Mouse (Mus musculus) stomach, embryonic 16.5 days (tissue): ENCODE results near the gene Crim1. TPM values are rescaled to one million over a fixed set of nuclear protein-coding genes. Genes with fewer than 3 reads are reported as not detected.
A peak's percentile ranks its signal among the peaks of the same experiment; 100 is the strongest.
"Not testable (repeated sequence)": the region's sequence is repeated elsewhere in the genome, so short reads cannot be mapped to it uniquely, and the experiment has no call there.

ENCODE experiments used
- ATAC-seq: fragments of 200-750 bp; cut with Nextera tagmentation; 2 replicates; pipeline ENCODE4 v1.8.0; 2017; ENCODE audit warnings: moderate number of reproducible peaks, moderate TSS enrichment; ENCODE audit not compliant: insufficient read depth, low FRiP score
- H3K27ac ChIP-seq: fragments of 300-500 bp; sonication (generic); 2 replicates; pipeline ENCODE4 v1.5.1; 2014; ENCODE audit warnings: low read length
- H3K27me3 ChIP-seq: fragments of 300-500 bp; sonication (generic); 2 replicates; pipeline ENCODE4 v1.6.1; 2014; ENCODE audit warnings: low read length, control low read depth, mixed read lengths; ENCODE audit not compliant: control insufficient read depth, insufficient read depth
- H3K36me3 ChIP-seq: fragments of 300-500 bp; sonication (generic); 2 replicates; pipeline ENCODE4 v1.6.1; 2014; ENCODE audit warnings: low read length; ENCODE audit not compliant: control insufficient read depth, insufficient read depth
- H3K4me1 ChIP-seq: fragments of 300-500 bp; sonication (generic); 2 replicates; pipeline ENCODE4 v1.6.1; 2014; ENCODE audit warnings: low read length, control low read depth, mixed read lengths; ENCODE audit not compliant: control insufficient read depth, insufficient read depth
- H3K4me2 ChIP-seq: fragments of 300-500 bp; sonication (generic); 2 replicates; pipeline ENCODE4 v1.6.1; 2014; ENCODE audit warnings: low read depth, low read length, mixed read lengths
- H3K4me3 ChIP-seq: fragments of 300-500 bp; sonication (generic); replicated peaks from 2 replicates; pipeline ENCODE4 v1.5.1; 2014; ENCODE audit warnings: mild to moderate bottlenecking, low read length
- H3K9ac ChIP-seq: fragments of 300-500 bp; sonication (generic); 2 replicates; pipeline ENCODE4 v1.6.1; 2014; ENCODE audit warnings: low read length
- H3K9me3 ChIP-seq: fragments of 300-500 bp; sonication (generic); replicated peaks from 2 replicates; pipeline ENCODE4 v1.6.1; 2016; ENCODE audit warnings: low read length, control low read depth; ENCODE audit not compliant: control insufficient read depth
- WGBS: fragments of 180-500 bp; shearing (Covaris S2); extraction: QIAGEN DNeasy Blood & Tissue Kit; methylation state at CpG from one replicate; pipeline ENCODE4 v1.1.7; 2014; 5-methylcytosine and 5-hydroxymethylcytosine counted together
- polyA plus RNA-seq: library from polyadenylated mRNA; unstranded; fragments of >200 nt; fragmentation: Nextera tagmentation; extraction: Ambion mirVana; gene quantifications from 2 replicates; pipeline ENCODE4 v1.2.1, GENCODE M21; 2015

The Crim1 gene
- polyA plus RNA-seq, 1 experiment from 2014 or later: 3.9 TPM

DNA sequence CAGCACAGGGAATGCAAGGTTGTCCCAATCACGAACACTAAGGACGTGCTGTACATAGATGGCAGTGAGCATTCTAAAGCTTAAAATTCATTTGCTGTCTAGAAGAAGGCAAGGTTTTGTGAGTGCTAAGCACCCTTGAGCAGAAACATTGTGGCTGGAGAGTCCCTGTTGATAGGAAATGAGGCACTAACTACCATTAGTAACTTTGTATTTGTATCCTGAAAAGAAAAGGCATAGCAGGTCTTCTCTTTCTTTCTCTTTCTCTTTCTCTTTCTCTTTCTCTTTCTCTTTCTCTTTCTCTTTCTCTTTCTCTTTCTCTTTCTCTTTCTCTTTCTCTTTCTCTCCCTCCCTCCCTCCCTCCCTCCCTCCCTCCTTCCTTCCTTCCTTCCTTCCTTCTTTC, 53.5 kb downstream of the Crim1 start:
- not testable (repeated sequence) for H3K4me3 ChIP-seq, H3K27ac ChIP-seq, H3K9me3 ChIP-seq, H3K9ac ChIP-seq, H3K36me3 ChIP-seq, H3K4me2 ChIP-seq, ATAC-seq, H3K27me3 ChIP-seq
- H3K4me1 ChIP-seq: peaks cover 16% of the 10 kb centered on the region
- WGBS: 92% methylated on average over 2 of the region's 2 CpGs

DNA sequence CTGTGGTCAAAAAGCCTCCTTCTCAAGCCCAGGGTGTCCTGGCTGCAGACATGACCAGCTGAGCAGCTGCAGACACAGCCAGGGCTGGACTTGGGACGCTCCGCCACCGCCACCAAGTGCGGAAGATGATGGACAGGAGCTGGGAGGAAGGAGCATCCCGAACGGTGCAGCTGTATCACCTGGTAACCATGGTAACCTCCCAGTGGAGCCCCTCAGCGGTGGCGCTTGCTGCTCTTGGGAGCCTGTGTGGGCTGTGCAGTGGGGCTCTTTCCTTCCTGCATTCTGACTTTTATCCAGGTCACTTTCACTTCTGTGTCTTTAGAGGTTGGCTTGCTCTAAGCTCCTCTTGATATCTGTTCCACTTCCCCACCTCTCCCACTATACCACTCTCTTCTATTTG, 54.2 kb downstream of the Crim1 start:
- 62% methylated on average over 8 of the region's 8 CpGs for WGBS
- no peak overlapping the region for H3K4me2 ChIP-seq

DNA sequence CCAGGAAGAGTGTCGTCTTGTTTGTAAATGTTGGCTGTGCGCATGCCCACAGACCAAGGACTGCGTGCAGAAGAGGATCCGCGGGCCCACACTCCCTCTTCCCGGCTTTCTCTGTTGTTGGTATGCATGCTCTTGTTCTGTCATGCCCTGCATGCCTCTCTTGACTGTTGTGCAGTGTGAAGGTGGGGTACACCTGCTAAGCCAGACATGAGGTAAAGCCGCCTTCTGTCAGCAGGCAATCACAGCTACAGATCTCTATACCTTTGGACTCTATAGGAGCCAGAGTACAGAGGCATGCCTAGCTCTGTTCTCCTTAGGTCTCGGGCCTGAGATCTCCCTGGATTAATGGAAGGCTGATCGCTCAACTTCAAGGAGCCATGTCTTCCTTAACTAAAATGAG, 55.7 kb downstream of the Crim1 start:
- H3K27me3 ChIP-seq: no peaks in the 10 kb centered on the region
- H3K27ac ChIP-seq: no peak overlapping the region
- no peak overlapping the region for H3K9ac ChIP-seq
- no peaks in the 10 kb centered on the region for H3K9me3 ChIP-seq
- H3K4me2 ChIP-seq: no peak overlapping the region
- H3K4me1 ChIP-seq: peaks cover 2% of the 10 kb centered on the region; the same call in 1 of the 2 replicates
- 90% methylated on average over 9 of the region's 9 CpGs for WGBS
- ATAC-seq: peak; percentile 50; the same call in 1 of the 2 replicates
- H3K4me3 ChIP-seq: no peak overlapping the region
- no peaks in the 10 kb centered on the region for H3K36me3 ChIP-seq

More for the DNA sequence above, 54.2 kb downstream of the Crim1 start:
- Histone ChIP-seq H3K9ac (no peak overlapping the region), H3K4me1 (peaks cover 16% of the 10 kb centered on the region), H3K27ac (no peak overlapping the region), H3K9me3 (no peaks in the 10 kb centered on the region), H3K4me3 (no peak overlapping the region), H3K27me3 (no peaks in the 10 kb centered on the region), H3K36me3 (no peaks in the 10 kb centered on the region)
- ATAC-seq: no peak

DNA sequence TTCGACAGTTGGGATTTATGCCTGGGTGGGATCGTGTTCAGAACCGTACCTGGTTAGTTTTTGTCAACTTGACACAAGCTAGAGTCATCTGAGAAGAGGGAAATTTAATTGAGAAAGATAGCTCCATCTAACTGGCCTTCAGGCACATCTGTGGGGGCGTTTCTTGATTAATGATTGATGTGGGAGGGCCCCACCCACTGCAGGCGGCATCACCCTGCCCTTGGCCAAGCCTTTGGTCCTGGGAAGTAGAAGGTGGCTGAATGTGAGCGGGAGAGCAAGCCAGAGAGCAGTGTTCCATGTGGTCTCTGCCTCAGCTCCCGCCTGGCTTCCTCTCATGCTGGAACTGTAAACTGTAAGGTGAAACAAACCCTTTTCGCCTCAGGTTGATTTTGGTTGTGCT, 56.5 kb downstream of the Crim1 start:
- ATAC-seq: no peak
- Histone ChIP-seq H3K36me3 (no peaks in the 10 kb centered on the region), H3K4me3 (no peak overlapping the region), H3K4me1 (no peaks in the 10 kb centered on the region; the same call in 1 of the 2 replicates), H3K27me3 (no peaks in the 10 kb centered on the region), H3K9ac (no peak overlapping the region), H3K9me3 (no peaks in the 10 kb centered on the region), H3K27ac (no peak overlapping the region), H3K4me2 (no peak overlapping the region)
- WGBS: 67% methylated on average over 8 of the region's 8 CpGs

DNA sequence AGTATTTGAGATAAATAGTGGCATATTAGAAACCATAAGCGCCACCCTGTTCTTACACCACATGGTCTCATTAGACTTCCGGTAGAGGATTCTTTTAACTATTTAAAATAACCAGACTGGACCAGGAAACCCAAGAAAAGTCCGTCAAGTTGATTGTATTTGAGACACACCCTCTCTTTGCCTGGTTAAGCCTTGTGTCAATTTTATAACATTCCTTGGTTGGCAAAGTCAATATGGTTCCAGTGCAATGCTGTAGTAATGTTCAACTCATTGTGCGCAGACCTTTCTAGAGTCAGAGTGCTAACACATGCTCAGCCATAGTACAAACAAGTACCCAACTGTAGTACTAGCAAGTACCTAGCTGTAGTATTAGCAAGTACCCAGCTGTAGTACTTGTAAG, 61.6 kb downstream of the Crim1 start:
- Histone ChIP-seq H3K4me1 (no peaks in the 10 kb centered on the region), H3K4me3 (no peak overlapping the region), H3K36me3 (no peaks in the 10 kb centered on the region), H3K9me3 (no peaks in the 10 kb centered on the region), H3K27me3 (no peaks in the 10 kb centered on the region), H3K4me2 (no peak overlapping the region), H3K9ac (no peak overlapping the region), H3K27ac (peak overlapping the region; percentile 31; the same call in 1 of the 2 replicates)
- 70% methylated on average over 4 of the region's 4 CpGs for WGBS
- ATAC-seq: peak; percentile 90

DNA sequence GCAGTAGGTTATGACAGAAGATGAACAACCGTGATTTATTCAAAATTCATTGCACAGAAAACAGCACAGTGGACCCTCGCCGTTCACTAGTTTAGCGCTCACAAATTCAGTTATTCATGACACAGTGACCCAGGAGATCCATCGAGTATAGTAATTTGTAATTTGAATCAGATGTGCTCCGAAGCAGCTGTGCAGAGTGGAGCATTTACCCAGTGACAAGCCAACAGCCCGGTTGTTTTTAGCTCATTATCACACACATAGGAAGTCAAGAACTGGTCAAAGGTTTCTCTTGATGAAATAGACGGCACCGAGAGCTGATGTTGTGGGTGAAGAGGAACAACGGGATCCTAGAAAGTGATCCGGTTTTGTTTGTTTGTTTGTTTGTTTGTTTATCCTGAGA, 64.1 kb downstream of the Crim1 start:
- Histone ChIP-seq H3K4me1 (no peaks in the 10 kb centered on the region), H3K9me3 (no peaks in the 10 kb centered on the region), H3K27me3 (no peaks in the 10 kb centered on the region), H3K4me2 (no peak overlapping the region), H3K9ac (no peak overlapping the region), H3K36me3 (no peaks in the 10 kb centered on the region), H3K4me3 (no peak overlapping the region), H3K27ac (no peak overlapping the region)
- no peak for ATAC-seq
- 76% methylated on average over 11 of the region's 11 CpGs for WGBS

DNA sequence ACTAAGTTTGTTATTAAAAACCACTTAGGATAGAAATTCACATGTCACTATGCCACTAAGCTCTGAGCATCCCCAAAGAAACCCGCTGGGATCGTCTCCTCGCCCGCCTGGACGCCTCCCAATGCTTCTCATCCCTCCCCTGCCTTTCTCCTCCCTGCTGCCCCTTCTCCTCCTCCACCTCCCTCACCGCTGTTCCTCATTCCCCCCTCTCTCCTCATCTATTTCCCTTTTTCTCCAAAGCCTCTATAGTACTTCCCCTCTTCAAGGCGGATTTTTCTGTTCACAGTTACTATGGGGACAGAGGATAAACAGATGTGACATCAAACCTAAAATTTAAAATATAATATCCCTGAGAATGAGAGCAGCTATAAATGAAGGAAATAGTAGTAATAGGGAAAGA, 65.1 kb downstream of the Crim1 start:
- no peak overlapping the region for H3K27ac ChIP-seq
- no peak overlapping the region for H3K4me2 ChIP-seq
- no peak overlapping the region for H3K4me3 ChIP-seq
- H3K27me3 ChIP-seq: no peaks in the 10 kb centered on the region
- ATAC-seq: no peak
- no peaks in the 10 kb centered on the region for H3K4me1 ChIP-seq
- H3K36me3 ChIP-seq: no peaks in the 10 kb centered on the region
- no peak overlapping the region for H3K9ac ChIP-seq
- H3K9me3 ChIP-seq: no peaks in the 10 kb centered on the region
- 90% methylated on average over 7 of the region's 7 CpGs for WGBS

DNA sequence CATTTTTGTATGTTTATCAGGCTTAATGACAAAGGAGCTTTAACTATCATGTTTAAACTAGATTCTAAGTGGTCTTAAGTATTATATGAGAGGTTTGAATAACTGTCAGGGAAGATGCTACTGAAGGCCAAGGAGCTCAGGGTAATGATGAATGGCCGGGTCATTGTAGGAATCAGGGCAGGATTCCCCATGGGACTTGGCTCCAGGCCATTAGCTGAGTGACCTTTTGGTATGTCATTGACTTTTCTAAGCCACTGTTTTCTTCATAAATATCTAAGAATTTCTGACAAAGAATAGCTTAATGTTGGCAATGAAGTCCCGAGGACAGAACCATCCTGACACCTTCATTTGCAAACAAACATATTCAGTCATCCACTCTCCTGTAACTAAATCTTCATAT, 66.2 kb downstream of the Crim1 start:
- Histone ChIP-seq H3K9me3 (no peaks in the 10 kb centered on the region), H3K27me3 (no peaks in the 10 kb centered on the region), H3K4me3 (no peak overlapping the region), H3K9ac (no peak overlapping the region), H3K4me2 (no peak overlapping the region), H3K27ac (no peak overlapping the region), H3K4me1 (no peaks in the 10 kb centered on the region), H3K36me3 (no peaks in the 10 kb centered on the region)
- ATAC-seq: no peak
- 84% methylated on average over 2 of the region's 2 CpGs for WGBS

DNA sequence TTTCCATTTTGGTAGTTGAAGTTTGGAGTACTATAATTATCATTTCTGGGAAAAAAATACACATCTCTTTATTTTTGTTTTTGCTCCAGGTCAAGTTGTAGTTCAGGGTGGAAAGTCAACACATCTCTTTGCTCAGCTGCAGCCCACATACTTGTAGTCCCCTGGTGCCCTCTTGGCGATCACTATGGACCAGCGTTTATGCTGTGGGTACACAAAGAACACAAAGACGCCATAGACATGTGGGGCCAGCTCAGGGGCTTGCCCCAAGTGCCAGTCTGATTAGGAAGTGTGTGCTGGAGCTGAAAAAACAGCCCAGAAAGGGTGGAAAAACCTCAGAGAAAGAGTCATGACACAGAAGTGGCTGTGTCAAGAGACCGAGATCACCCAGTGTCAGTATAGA, 68.5 kb downstream of the Crim1 start:
- Histone ChIP-seq H3K9ac (no peak overlapping the region), H3K36me3 (no peaks in the 10 kb centered on the region), H3K4me2 (no peak overlapping the region), H3K4me3 (no peak overlapping the region), H3K4me1 (peaks cover 18% of the 10 kb centered on the region), H3K9me3 (no peaks in the 10 kb centered on the region), H3K27ac (no peak overlapping the region), H3K27me3 (no peaks in the 10 kb centered on the region)
- WGBS: 53% methylated on average over 4 of the region's 4 CpGs
- no peak for ATAC-seq

DNA sequence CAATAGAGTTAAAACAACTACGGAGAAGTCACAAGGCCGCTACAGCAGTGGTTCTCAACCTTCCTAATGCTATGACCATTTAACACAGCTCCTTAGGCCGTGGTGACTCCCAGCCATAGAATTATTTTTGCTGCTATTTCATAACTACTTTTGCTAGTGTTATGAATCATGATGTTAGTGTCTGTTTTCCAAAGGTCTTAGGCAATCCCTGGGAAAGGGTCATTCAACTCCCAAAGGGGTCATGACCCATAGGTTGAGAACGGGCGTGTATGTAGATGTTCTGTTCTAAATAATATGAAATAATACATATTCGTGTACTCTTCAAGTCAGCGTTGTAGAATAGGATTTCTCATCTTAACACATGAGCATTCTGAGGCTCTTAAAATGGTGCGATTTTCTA, 69.3 kb downstream of the Crim1 start:
- Histone ChIP-seq H3K4me2 (no peak overlapping the region), H3K9ac (no peak overlapping the region)

More for the DNA sequence above, 69.3 kb downstream of the Crim1 start:
- Histone ChIP-seq H3K9me3 (no peaks in the 10 kb centered on the region), H3K4me3 (no peak overlapping the region), H3K27me3 (no peaks in the 10 kb centered on the region), H3K36me3 (no peaks in the 10 kb centered on the region), H3K27ac (no peak overlapping the region), H3K4me1 (peaks cover 20% of the 10 kb centered on the region)
- 90% methylated on average over 8 of the region's 8 CpGs for WGBS
- ATAC-seq: no peak
